Mouse (Mus musculus) kidney, adult 8-10 months (tissue): ENCODE data around the gene Lrrc8b.

Experiments
- DNase-seq, 2 experiments: peaks; one replicate each; pipeline ENCODE4 v3.0.0; 2022

Gene Lrrc8b

GRCm38 (mm10) chr5:105519976-105520300 is 104.4 kb downstream of the Lrrc8b start:
- DNase-seq: no peak

DNA sequence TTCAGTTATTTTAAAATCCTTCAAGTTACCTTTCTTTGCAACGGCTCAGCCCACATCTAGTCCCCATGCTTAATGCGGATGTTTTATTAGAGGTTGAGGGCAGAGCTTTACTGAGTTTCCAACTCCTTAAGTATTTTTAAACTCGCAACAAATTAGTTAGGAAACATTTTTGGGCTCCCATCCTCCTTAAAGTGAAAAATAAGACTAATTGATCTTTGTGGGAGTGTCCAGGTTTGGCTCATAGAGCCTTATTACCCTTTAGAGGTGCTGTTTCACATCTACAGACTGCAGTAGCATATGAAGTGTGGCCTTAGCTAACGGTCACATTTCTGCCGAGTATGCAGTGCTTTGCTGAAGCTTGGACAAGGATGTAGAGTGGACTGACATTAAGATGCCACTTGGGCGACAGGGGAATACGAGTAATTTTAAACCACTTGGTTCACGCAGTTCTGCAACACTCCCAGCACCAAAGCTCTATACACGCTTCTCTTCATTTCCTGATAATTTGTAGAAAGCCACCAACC is 104.9 kb downstream of the Lrrc8b start:
- DNase-seq: no peak

GRCm38 (mm10) chr5:105523452-105523851 is 107.9 kb downstream of the Lrrc8b start:
- no peak for DNase-seq

- no peak for DNase-seq
Measured at GRCm38 (mm10) chr5:105525004-105525403, 109.4 kb downstream of the Lrrc8b start.

DNA sequence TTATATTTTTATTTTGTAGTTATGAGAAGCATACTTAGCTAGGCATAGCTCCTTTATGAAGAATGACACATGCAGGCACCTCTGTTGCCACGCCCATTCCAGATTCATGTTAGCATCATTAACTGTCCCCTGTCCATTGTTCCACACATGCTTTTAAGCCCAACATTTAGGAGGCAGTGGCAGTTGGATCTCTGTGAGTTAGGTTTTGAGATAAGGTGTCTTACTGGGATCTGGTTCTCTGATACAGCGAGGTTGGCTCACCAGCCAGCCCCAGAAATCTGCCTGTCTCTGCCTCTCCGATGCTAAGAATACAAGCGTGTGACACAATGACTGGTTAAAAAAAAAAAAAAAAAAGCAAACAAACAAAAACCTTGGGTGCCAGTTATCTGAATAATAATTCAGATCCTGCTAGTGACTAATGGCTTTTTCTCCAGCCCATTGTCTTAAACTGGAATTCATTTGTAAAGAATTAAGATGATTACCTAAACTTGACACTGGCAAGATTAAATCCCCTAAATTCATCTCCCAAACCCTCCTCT is 110.6 kb downstream of the Lrrc8b start:
- DNase-seq: no peak

- DNase-seq: no peak
Measured at GRCm38 (mm10) chr5:105526766-105527165, 111.2 kb downstream of the Lrrc8b start.

DNA sequence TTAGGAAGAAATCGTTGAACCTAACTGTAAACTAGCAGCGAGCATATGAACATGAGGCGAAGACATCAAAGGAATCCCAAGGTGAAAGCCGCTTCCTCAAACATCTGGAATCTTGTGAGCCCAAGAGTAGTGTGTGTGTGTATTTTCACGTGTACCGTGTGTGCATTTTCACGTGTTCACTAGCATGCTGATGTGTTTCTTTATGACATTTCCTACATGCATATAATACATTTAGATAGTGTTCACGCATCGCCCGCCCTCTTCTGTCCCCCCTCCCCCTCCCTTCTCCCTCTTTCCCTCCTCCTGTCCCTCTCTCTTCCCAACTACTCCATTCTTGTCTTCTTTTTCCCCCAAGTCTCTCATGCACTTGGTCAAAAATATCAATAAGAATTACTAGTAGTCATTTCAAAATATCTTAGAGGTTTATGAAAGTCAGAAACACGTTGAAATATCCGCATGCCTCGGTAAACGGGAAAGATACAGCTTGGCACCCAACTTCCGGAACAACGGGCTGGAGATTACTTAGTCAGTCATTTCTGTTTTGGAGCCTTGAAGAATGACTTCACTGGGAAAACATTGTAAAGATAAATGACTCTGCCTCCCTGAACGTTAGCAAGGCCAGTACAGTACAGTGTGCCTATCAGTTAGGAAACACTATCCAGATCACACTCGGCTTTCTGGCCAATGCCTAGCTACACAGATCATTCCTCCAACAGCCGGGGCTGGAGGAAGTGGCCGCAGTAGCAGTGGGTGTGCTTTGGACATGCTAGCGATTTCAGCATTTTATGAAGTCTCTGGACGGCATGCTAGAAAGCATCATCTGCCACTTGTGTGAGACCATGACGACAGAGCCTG is 112.1 kb downstream of the Lrrc8b start:
- DNase-seq: no peak

DNA sequence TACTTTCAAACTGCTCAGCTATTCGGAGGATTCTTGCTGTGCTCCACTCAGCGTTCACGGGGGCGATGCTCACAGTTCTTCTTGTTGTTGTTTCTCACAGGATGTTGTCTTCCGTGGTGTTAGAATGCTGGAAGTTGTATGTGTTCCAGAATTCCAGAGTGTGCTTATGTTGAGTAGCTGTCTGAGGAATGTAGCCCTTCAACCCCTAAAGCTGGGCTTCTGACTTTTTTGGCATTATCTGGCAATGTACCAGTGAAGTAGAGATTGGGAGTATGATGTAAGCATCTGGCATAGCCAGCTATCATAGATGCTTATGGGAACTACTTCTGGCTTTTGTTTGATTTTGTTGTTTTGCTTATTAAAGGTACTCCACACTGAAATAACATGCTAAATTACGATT is 115.0 kb downstream of the Lrrc8b start:
- no peak for DNase-seq

- DNase-seq: no peak
Measured at GRCm38 (mm10) chr5:105535186-105535585, 119.6 kb downstream of the Lrrc8b start.

- no peak for DNase-seq
Measured at GRCm38 (mm10) chr5:105536172-105536571, 120.6 kb downstream of the Lrrc8b start.

GRCm38 (mm10) chr5:105537101-105537723 is 121.6 kb downstream of the Lrrc8b start:
- no peak for DNase-seq
